Mouse (Mus musculus) forebrain, embryonic 16.5 days (tissue): ENCODE measurements around the gene Hspb11. TPM values are rescaled to one million over a fixed set of nuclear protein-coding genes. Genes with fewer than 3 reads are reported as not detected.

ENCODE experiments used
- ATAC-seq: fragments of 200-750 bp; cut with Nextera tagmentation; 2 replicates; pipeline ENCODE4 v1.8.0; 2017; ENCODE audit warnings: mild to moderate bottlenecking, moderate library complexity
- H3K27ac ChIP-seq: fragments of 300-500 bp; sonication (generic); 2 replicates; pipeline ENCODE4 v1.5.1; 2014; ENCODE audit warnings: low read length, control low read depth
- H3K27me3 ChIP-seq: fragments of 300-500 bp; sonication (generic); replicated peaks from 2 replicates; pipeline ENCODE4 v1.6.1; 2014; ENCODE audit warnings: low read length; ENCODE audit not compliant: control insufficient read depth, insufficient read depth
- H3K36me3 ChIP-seq: fragments of 300-500 bp; sonication (generic); 2 replicates; pipeline ENCODE4 v1.6.1; 2014; ENCODE audit not compliant: control insufficient read depth, insufficient read depth
- H3K4me1 ChIP-seq: fragments of 300-500 bp; sonication (generic); replicated peaks from 2 replicates; pipeline ENCODE4 v1.6.1; 2014; ENCODE audit warnings: low read length; ENCODE audit not compliant: control insufficient read depth, insufficient read depth
- H3K4me2 ChIP-seq: fragments of 300-500 bp; sonication (generic); 2 replicates; pipeline ENCODE4 v1.6.1; 2014; ENCODE audit warnings: mild to moderate bottlenecking, low read length, control low read depth
- H3K4me3 ChIP-seq: fragments of 300-500 bp; sonication (generic); replicated peaks from 2 replicates; pipeline ENCODE4 v1.5.1; 2014; ENCODE audit warnings: mild to moderate bottlenecking, low read length, control low read depth
- H3K9ac ChIP-seq: fragments of 300-500 bp; sonication (generic); replicated peaks from 2 replicates; pipeline ENCODE4 v1.6.1; 2014; ENCODE audit warnings: low read depth, low read length, control low read depth
- H3K9me3 ChIP-seq: fragments of 300-500 bp; sonication (generic); 2 replicates; pipeline ENCODE4 v1.6.1; 2016; ENCODE audit warnings: low read length; ENCODE audit not compliant: control insufficient read depth
- WGBS: fragments of 180-500 bp; shearing (Covaris S2); extraction: QIAGEN DNeasy Blood & Tissue Kit; methylation state at CpG from one replicate; pipeline ENCODE4 v1.1.7; 2014; 5-methylcytosine and 5-hydroxymethylcytosine counted together
- polyA plus RNA-seq: library from polyadenylated mRNA; unstranded; fragments of >200 nt; fragmentation: Nextera tagmentation; extraction: Ambion mirVana; gene quantifications from 2 replicates; pipeline ENCODE4 v1.2.1, GENCODE M21; 2015

The Hspb11 gene
- polyA plus RNA-seq, 1 experiment from 2014 or later, result 34.6 TPM

DNA sequence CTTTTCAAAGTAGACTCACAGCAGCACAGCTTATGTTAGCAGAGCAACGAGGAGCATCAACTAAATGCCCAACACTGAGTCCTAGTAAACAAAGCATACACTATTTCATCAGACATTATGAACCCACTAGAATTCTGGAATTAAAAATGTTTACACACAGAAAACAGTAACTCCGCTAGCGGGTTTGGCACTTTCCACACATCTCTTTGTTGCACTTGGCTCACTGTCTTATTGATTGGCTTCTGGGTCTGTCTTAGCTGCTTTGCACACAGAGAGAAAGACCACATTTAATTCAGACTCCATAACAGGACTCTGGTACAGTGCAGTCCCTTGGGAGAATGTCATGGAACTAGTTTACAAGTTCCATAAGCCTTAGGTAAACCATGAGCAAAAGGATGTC is 5.3 kb upstream of the Hspb11 start:
- Histone ChIP-seq H3K4me2 (no peak overlapping the region), H3K27ac (no peak overlapping the region), H3K27me3 (no peaks in the 10 kb centered on the region), H3K9me3 (no peaks in the 10 kb centered on the region), H3K36me3 (peaks cover 2% of the 10 kb centered on the region; the same call in 1 of the 2 replicates), H3K4me3 (no peak overlapping the region), H3K9ac (no peak overlapping the region), H3K4me1 (peaks cover 16% of the 10 kb centered on the region)
- ATAC-seq, result no peak
- WGBS, result 59% methylated on average over 3 of the region's 3 CpGs

DNA sequence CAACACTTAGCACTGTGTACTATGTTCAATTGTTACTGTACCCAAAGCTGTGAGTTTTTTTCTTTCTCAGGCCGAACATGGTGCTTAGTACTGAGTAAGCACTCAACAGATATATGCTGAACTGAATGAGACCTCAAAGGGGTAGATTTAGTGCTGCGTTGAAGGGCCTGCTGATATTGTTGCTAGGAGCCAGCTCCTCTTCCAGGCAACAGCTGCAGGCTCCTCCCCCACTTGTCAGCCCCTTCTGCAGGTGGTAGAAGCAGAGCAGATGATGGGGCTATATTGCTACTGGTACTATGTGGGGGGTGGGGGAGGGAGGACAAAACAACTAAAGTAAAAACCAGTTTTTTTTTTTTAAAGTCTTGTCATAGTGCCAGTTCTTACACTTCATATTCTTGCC is 3.9 kb upstream of the Hspb11 start:
- H3K4me2 ChIP-seq, result no peak overlapping the region
- H3K9ac ChIP-seq, result no peak overlapping the region
- H3K36me3 ChIP-seq, result peaks cover 2% of the 10 kb centered on the region; the same call in 1 of the 2 replicates
- H3K9me3 ChIP-seq, result no peaks in the 10 kb centered on the region
- H3K27me3 ChIP-seq, result no peaks in the 10 kb centered on the region
- H3K27ac ChIP-seq, result no peak overlapping the region; the same call in 1 of the 2 replicates
- H3K4me3 ChIP-seq, result no peak overlapping the region
- ATAC-seq, result no peak
- peaks cover 20% of the 10 kb centered on the region for H3K4me1 ChIP-seq
- WGBS, result 56% methylated on average over 2 of the region's 2 CpGs

DNA sequence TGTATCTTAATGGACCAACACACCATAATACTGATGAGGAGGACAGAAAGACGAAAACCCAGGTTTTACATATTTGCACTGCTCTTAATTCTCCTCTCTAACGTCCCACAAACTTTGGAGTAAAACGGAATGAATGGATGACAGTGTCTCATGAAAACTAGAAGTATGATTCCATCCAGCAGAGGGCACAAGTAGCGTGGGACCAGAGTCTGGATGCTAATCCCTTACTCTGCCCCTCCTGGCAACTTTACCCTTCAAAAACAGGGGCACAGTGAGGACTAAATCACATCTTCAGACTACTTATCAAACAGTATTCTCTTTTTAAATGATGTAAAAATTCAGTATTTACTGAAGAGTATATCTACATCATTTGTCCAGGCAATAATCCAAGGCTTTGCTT is 2.9 kb upstream of the Hspb11 start:
- Histone ChIP-seq H3K9me3 (no peaks in the 10 kb centered on the region), H3K27me3 (no peaks in the 10 kb centered on the region), H3K27ac (no peak overlapping the region), H3K4me3 (no peak overlapping the region), H3K36me3 (peaks cover 2% of the 10 kb centered on the region; the same call in 1 of the 2 replicates), H3K9ac (no peak overlapping the region), H3K4me2 (no peak overlapping the region), H3K4me1 (peaks cover 21% of the 10 kb centered on the region)
- whole genome bisulfite sequencing, result 23% methylated on average over 4 of the region's 4 CpGs
- no peak for ATAC-seq

DNA sequence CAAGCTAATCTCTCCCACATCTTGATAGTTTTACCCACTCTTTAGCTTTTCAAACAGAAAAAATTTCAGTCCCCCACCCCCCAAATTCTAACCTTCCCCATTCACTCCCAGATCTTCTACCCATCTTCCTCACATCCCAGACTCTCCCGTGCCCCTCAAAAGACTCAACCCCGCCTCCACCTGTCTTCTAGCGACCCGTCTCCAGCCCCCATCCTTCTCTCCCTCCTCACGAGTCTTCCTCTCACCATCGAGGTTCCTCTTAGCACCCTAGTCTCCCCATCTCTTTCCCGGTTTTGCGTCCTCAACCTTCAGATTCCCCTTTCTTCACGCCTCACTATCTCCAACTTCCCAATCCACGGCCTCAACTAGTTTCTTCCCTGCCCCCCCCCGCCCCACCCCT is 871 bp upstream of the Hspb11 start:
- H3K27ac ChIP-seq, result no peak overlapping the region

DNA sequence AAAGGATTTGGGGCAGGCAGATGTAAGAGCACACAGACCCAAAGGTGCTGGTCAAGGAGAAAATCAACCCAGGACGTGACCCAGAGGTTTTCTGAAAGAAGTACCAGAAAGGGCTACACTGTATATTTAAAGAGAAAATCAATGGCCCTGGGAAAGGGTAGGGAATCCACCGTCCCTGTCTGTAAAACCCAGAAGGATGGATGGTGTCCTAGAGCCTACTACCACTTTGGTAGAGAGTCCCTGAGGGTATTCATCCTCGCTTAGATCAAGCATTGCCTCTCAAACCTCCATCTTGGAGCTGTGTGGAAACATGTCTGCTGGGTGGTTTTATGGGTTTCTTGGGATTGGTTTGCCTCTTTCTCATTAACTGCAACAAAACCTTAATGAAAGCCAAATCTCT is 1.0 kb downstream of the Hspb11 start:
- peak overlapping the region; percentile 33; the same call in 1 of the 2 replicates for H3K27ac ChIP-seq
- WGBS, result 15% methylated on average over 3 of the region's 3 CpGs
- H3K9ac ChIP-seq, result peak overlapping the region; percentile 79
- peaks cover 17% of the 10 kb centered on the region for H3K4me1 ChIP-seq
- no peaks in the 10 kb centered on the region for H3K36me3 ChIP-seq
- peak overlapping the region; percentile 78 for H3K4me3 ChIP-seq
- no peak for ATAC-seq
- H3K9me3 ChIP-seq, result no peaks in the 10 kb centered on the region
- H3K27me3 ChIP-seq, result no peaks in the 10 kb centered on the region
- peak overlapping the region; percentile 71 for H3K4me2 ChIP-seq

More for the DNA sequence above, 871 bp upstream of the Hspb11 start:
- H3K4me1 ChIP-seq, result peaks cover 21% of the 10 kb centered on the region
- H3K4me2 ChIP-seq, result peak overlapping the region; percentile 67
- H3K9me3 ChIP-seq, result no peaks in the 10 kb centered on the region
- ATAC-seq, result no peak
- under 1% methylated on average over 11 of the region's 11 CpGs for WGBS
- H3K36me3 ChIP-seq, result no peaks in the 10 kb centered on the region
- H3K4me3 ChIP-seq, result peak overlapping the region; percentile 78
- peak overlapping the region; percentile 79 for H3K9ac ChIP-seq
- H3K27me3 ChIP-seq, result no peaks in the 10 kb centered on the region

DNA sequence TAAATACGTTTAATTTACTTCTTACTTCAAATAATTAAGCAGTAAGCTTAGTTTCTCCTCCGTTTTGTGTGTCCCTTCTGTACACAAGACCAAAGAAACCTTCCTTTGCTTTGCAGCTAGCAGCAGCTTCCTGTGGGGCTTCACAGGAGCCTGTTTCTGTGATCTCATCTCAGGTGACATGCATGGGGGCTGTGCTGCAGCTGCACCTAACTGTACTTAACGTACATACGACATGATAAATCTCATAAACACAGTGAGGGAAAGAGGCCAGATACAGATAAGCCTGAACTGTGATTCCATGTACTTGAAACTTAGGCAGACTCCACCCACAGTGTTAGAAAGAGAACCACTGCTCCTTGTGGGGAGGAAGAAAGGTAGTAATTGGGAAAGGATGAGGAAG is 6.6 kb downstream of the Hspb11 start:
- H3K27ac ChIP-seq, result no peak overlapping the region
- no peaks in the 10 kb centered on the region for H3K4me1 ChIP-seq
- no peak overlapping the region for H3K4me3 ChIP-seq
- no peaks in the 10 kb centered on the region for H3K36me3 ChIP-seq
- 77% methylated on average over 4 of the region's 4 CpGs for whole genome bisulfite sequencing
- no peaks in the 10 kb centered on the region for H3K9me3 ChIP-seq
- ATAC-seq, result no peak
- no peak overlapping the region for H3K9ac ChIP-seq
- no peaks in the 10 kb centered on the region for H3K27me3 ChIP-seq
- no peak overlapping the region for H3K4me2 ChIP-seq

DNA sequence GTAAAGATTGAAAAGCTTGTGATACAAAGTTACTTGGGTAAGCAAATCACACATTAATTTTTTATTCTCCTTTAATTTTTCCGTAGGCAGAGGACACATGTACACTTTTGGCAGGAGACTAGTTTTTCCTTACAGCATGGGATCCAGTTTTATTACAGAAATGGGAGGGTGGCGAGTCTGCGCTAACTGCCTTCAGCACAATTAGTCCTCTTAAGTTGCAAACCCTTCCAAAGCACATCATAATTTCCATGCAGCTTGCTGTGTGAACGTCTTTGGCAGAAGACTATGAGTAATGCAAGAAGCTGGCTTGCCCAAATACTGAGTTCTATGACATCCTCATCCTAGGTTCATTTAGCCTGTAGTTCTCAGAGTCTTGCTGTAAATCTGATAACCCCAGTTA is 20.3 kb downstream of the Hspb11 start:
- H3K27me3 ChIP-seq, result no peaks in the 10 kb centered on the region
- H3K27ac ChIP-seq, result no peak overlapping the region
- H3K4me2 ChIP-seq, result no peak overlapping the region
- WGBS, result 76% methylated on average over 4 of the region's 4 CpGs
- no peak for ATAC-seq
- H3K4me1 ChIP-seq, result peaks cover 4% of the 10 kb centered on the region; the same call in 1 of the 2 replicates
- H3K36me3 ChIP-seq, result no peaks in the 10 kb centered on the region
- no peaks in the 10 kb centered on the region for H3K9me3 ChIP-seq
- H3K9ac ChIP-seq, result no peak overlapping the region
- H3K4me3 ChIP-seq, result no peak overlapping the region

DNA sequence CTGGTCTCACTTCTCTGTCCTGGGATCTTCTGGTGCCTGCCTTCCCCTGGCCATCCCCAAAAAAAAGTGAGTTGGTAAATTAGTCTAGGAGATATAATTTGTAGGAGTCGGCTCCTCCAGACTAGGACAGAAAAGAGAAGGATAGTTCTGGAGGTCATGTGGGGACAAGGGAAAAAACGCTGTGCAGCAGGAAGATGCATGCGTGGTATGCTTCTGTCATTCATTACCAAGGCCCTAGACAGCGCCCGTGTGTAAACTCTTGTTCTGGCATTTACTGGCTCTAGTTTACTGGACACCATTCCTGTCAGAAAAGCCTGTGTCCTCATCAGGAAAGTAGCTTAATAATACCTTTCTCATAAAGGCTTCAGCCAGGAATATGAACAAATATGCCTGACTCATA is 21.1 kb downstream of the Hspb11 start:
- 94% methylated on average over 5 of the region's 5 CpGs for WGBS
- ATAC-seq, result no peak
- H3K4me1 ChIP-seq, result peaks cover 4% of the 10 kb centered on the region; the same call in 1 of the 2 replicates
- H3K27ac ChIP-seq, result no peak overlapping the region
- H3K4me2 ChIP-seq, result no peak overlapping the region
- H3K4me3 ChIP-seq, result no peak overlapping the region
- no peaks in the 10 kb centered on the region for H3K36me3 ChIP-seq
- H3K9me3 ChIP-seq, result no peaks in the 10 kb centered on the region
- no peaks in the 10 kb centered on the region for H3K27me3 ChIP-seq
- no peak overlapping the region for H3K9ac ChIP-seq

DNA sequence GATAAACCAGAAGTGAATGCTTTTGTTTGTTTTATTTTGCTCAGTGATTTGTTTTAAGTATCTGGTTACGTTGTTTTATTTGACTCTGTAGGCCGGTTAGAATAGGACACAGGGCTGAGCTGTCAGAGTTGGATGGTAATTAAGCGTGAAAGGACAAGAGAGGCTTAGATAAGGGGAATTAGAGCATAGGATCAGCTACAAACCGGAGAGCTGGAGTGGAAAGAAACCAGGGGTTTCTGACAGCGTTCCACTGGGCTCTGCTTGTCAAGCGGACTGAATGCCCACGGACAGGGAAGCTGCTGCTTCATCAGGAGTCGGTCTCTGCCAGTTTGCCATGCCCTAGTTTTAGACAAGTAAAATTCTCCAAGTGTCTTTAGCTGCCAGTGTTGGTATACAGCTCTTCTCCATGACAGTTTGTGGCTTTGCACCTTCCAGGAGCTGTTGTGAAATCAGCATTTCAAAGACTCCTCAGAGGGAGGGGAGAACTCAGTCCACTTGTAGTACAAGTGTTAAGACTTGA is 24.9 kb downstream of the Hspb11 start:
- no peak overlapping the region for H3K27ac ChIP-seq
- ATAC-seq, result no peak
- H3K4me2 ChIP-seq, result no peak overlapping the region
- H3K4me1 ChIP-seq, result peaks cover 4% of the 10 kb centered on the region; the same call in 1 of the 2 replicates
- H3K27me3 ChIP-seq, result no peaks in the 10 kb centered on the region
- WGBS, result 4% methylated on average over 8 of the region's 8 CpGs
- H3K4me3 ChIP-seq, result no peak overlapping the region
- no peaks in the 10 kb centered on the region for H3K36me3 ChIP-seq
- no peak overlapping the region for H3K9ac ChIP-seq
- no peaks in the 10 kb centered on the region for H3K9me3 ChIP-seq
